Mouse (Mus musculus): ENCODE data around the gene Il4ra. TPM values are rescaled to one million over a fixed set of nuclear protein-coding genes. Genes with fewer than 3 reads are reported as not detected.

Il4ra gene
- polyA plus RNA-seq, 1 experiment from 2014 or later = 2.5 TPM

GRCm38 (mm10) chr7:125572737-125573136 is 20.8 kb downstream of the Il4ra start:
- DNase-seq (ENCODE audit: low spot score) (no peak), ATAC-seq (ENCODE audit: low FRiP score) (no peak)
- H3K4me2 ChIP-seq (replicated peaks; ENCODE audit: low read depth, low read length) = no peak overlapping the region
- no peak overlapping the region for H3K4me3 ChIP-seq (ENCODE audit: low read depth, low read length)
- H3K9me3 ChIP-seq (ENCODE audit: control insufficient read depth, low read length) = no peaks in the 10 kb centered on the region
- H3K36me3 ChIP-seq (ENCODE audit: control insufficient read depth, insufficient read depth, low read length) = no peaks in the 10 kb centered on the region
- no peak overlapping the region for H3K9ac ChIP-seq (ENCODE audit: low read depth, low read length)
- H3K27ac ChIP-seq (ENCODE audit: low read depth, low read length) = no peak overlapping the region
- H3K27me3 ChIP-seq (ENCODE audit: control insufficient read depth, insufficient read depth, low read length) = no peaks in the 10 kb centered on the region
- H3K4me1 ChIP-seq (replicated peaks; ENCODE audit: control insufficient read depth, insufficient read depth, low read length) = no peaks in the 10 kb centered on the region
- WGBS = 73% methylated on average over 6 of the region's 6 CpGs

- DNase-seq (ENCODE audit: low spot score) (no peak), ATAC-seq (ENCODE audit: low FRiP score) (no peak)
- Histone ChIP-seq H3K4me3 (ENCODE audit: low read depth, low read length) (no peak overlapping the region), H3K36me3 (ENCODE audit: control insufficient read depth, insufficient read depth, low read length) (no peaks in the 10 kb centered on the region), H3K4me2 (replicated peaks; ENCODE audit: low read depth, low read length) (no peak overlapping the region), H3K4me1 (replicated peaks; ENCODE audit: control insufficient read depth, insufficient read depth, low read length) (no peaks in the 10 kb centered on the region), H3K27ac (ENCODE audit: low read depth, low read length) (no peak overlapping the region), H3K27me3 (ENCODE audit: control insufficient read depth, insufficient read depth, low read length) (no peaks in the 10 kb centered on the region), H3K9ac (ENCODE audit: low read depth, low read length) (no peak overlapping the region), H3K9me3 (ENCODE audit: control insufficient read depth, low read length) (no peaks in the 10 kb centered on the region)
- WGBS = 78% methylated on average over 2 of the region's 2 CpGs
Observed at GRCm38 (mm10) chr7:125573849-125574248, 21.9 kb downstream of the Il4ra start.

- ATAC-seq (ENCODE audit: low FRiP score) = no peak
- H3K36me3 ChIP-seq (ENCODE audit: control insufficient read depth, insufficient read depth, low read length) = no peaks in the 10 kb centered on the region
- no peak overlapping the region for H3K4me2 ChIP-seq (replicated peaks; ENCODE audit: low read depth, low read length)
- 91% methylated on average over 3 of the region's 3 CpGs for WGBS
- DNase-seq (ENCODE audit: low spot score) = no peak
- no peak overlapping the region for H3K27ac ChIP-seq (ENCODE audit: low read depth, low read length)
- H3K9ac ChIP-seq (ENCODE audit: low read depth, low read length) = no peak overlapping the region
- no peak overlapping the region for H3K4me3 ChIP-seq (ENCODE audit: low read depth, low read length)
- H3K4me1 ChIP-seq (replicated peaks; ENCODE audit: control insufficient read depth, insufficient read depth, low read length) = no peaks in the 10 kb centered on the region
- no peaks in the 10 kb centered on the region for H3K9me3 ChIP-seq (ENCODE audit: control insufficient read depth, low read length)
- H3K27me3 ChIP-seq (ENCODE audit: control insufficient read depth, insufficient read depth, low read length) = no peaks in the 10 kb centered on the region
Observed at GRCm38 (mm10) chr7:125574832-125575231, 22.9 kb downstream of the Il4ra start.

GRCm38 (mm10) chr7:125575738-125576540 is 24.0 kb downstream of the Il4ra start:
- H3K4me3 ChIP-seq (ENCODE audit: low read depth, low read length) = no peak overlapping the region
- no peaks in the 10 kb centered on the region for H3K36me3 ChIP-seq (ENCODE audit: control insufficient read depth, insufficient read depth, low read length)
- ATAC-seq (ENCODE audit: low FRiP score) (no peak), DNase-seq (ENCODE audit: low spot score) (no peak)
- no peaks in the 10 kb centered on the region for H3K27me3 ChIP-seq (ENCODE audit: control insufficient read depth, insufficient read depth, low read length)
- no peaks in the 10 kb centered on the region for H3K4me1 ChIP-seq (replicated peaks; ENCODE audit: control insufficient read depth, insufficient read depth, low read length)
- no peaks in the 10 kb centered on the region for H3K9me3 ChIP-seq (ENCODE audit: control insufficient read depth, low read length)
- no peak overlapping the region for H3K27ac ChIP-seq (ENCODE audit: low read depth, low read length)
- no peak overlapping the region for H3K9ac ChIP-seq (ENCODE audit: low read depth, low read length)
- H3K4me2 ChIP-seq (replicated peaks; ENCODE audit: low read depth, low read length) = no peak overlapping the region
- 82% methylated on average over 16 of the region's 16 CpGs for WGBS

GRCm38 (mm10) chr7:125576982-125577381 is 25.1 kb downstream of the Il4ra start:
- Histone ChIP-seq H3K9me3 (ENCODE audit: control insufficient read depth, low read length) (no peaks in the 10 kb centered on the region), H3K9ac (ENCODE audit: low read depth, low read length) (no peak overlapping the region), H3K27ac (ENCODE audit: low read depth, low read length) (no peak overlapping the region), H3K27me3 (ENCODE audit: control insufficient read depth, insufficient read depth, low read length) (0 out of 2 replicates have a peak, but pooled peaks cover 2% of the 10 kb centered on the region), H3K4me2 (replicated peaks; ENCODE audit: low read depth, low read length) (no peak overlapping the region), H3K4me3 (ENCODE audit: low read depth, low read length) (no peak overlapping the region), H3K4me1 (replicated peaks; ENCODE audit: control insufficient read depth, insufficient read depth, low read length) (no peaks in the 10 kb centered on the region), H3K36me3 (ENCODE audit: control insufficient read depth, insufficient read depth, low read length) (no peaks in the 10 kb centered on the region)
- ATAC-seq (ENCODE audit: low FRiP score) (no peak), DNase-seq (ENCODE audit: low spot score) (no peak)
- 84% methylated on average over 7 of the region's 7 CpGs for WGBS

- no peak overlapping the region for H3K27ac ChIP-seq (ENCODE audit: low read depth, low read length)
- H3K36me3 ChIP-seq (ENCODE audit: control insufficient read depth, insufficient read depth, low read length) = no peaks in the 10 kb centered on the region
- no peak overlapping the region for H3K4me3 ChIP-seq (ENCODE audit: low read depth, low read length)
- no peaks in the 10 kb centered on the region for H3K4me1 ChIP-seq (replicated peaks; ENCODE audit: control insufficient read depth, insufficient read depth, low read length)
- DNase-seq (ENCODE audit: low spot score) (no peak), ATAC-seq (ENCODE audit: low FRiP score) (no peak)
- 86% methylated on average over 11 of the region's 11 CpGs for WGBS
- H3K9me3 ChIP-seq (ENCODE audit: control insufficient read depth, low read length) = no peaks in the 10 kb centered on the region
- no peak overlapping the region for H3K9ac ChIP-seq (ENCODE audit: low read depth, low read length)
- H3K4me2 ChIP-seq (replicated peaks; ENCODE audit: low read depth, low read length) = no peak overlapping the region
- 0 out of 2 replicates have a peak, but pooled peaks cover 2% of the 10 kb centered on the region for H3K27me3 ChIP-seq (ENCODE audit: control insufficient read depth, insufficient read depth, low read length)
Observed at GRCm38 (mm10) chr7:125577486-125578088, 25.7 kb downstream of the Il4ra start.

DNA sequence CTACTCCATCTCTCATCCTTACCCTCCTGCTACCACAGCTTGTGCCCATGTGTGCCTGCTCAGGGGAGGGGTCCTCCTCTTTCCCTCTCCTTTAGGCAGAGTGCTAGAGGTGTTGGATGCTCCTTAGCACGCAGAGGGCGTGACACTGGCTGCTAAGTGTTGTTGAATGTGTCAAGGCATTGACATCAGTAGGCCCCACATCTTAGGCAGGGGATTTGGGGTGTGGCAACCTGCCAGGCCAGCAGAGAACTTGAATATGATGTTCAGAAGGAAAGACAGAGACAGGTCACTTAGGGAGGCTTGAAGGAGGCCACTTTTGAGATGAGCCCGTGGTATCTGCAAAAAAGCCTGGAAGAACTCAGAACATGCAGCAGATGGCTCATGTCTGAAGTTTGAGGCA is 26.2 kb downstream of the Il4ra start:
- no peak overlapping the region for H3K27ac ChIP-seq (ENCODE audit: low read depth, low read length)
- H3K9me3 ChIP-seq (ENCODE audit: control insufficient read depth, low read length) = no peaks in the 10 kb centered on the region
- no peak for ATAC-seq (ENCODE audit: low FRiP score)
- no peak overlapping the region for H3K4me3 ChIP-seq (ENCODE audit: low read depth, low read length)
- H3K27me3 ChIP-seq (ENCODE audit: control insufficient read depth, insufficient read depth, low read length) = 0 out of 2 replicates have a peak, but pooled peaks cover 2% of the 10 kb centered on the region
- no peaks in the 10 kb centered on the region for H3K4me1 ChIP-seq (replicated peaks; ENCODE audit: control insufficient read depth, insufficient read depth, low read length)
- 76% methylated on average over 3 of the region's 3 CpGs for WGBS
- no peaks in the 10 kb centered on the region for H3K36me3 ChIP-seq (ENCODE audit: control insufficient read depth, insufficient read depth, low read length)
- H3K4me2 ChIP-seq (replicated peaks; ENCODE audit: low read depth, low read length) = no peak overlapping the region
- DNase-seq (ENCODE audit: low spot score) = no peak
- no peak overlapping the region for H3K9ac ChIP-seq (ENCODE audit: low read depth, low read length)

GRCm38 (mm10) chr7:125579545-125580219 is 27.8 kb downstream of the Il4ra start:
- 85% methylated on average over 9 of the region's 9 CpGs for WGBS
- ATAC-seq (ENCODE audit: low FRiP score) (no peak), DNase-seq (ENCODE audit: low spot score) (no peak)
- Histone ChIP-seq H3K9ac (ENCODE audit: low read depth, low read length) (no peak overlapping the region), H3K36me3 (ENCODE audit: control insufficient read depth, insufficient read depth, low read length) (no peaks in the 10 kb centered on the region), H3K9me3 (ENCODE audit: control insufficient read depth, low read length) (no peaks in the 10 kb centered on the region), H3K4me1 (replicated peaks; ENCODE audit: control insufficient read depth, insufficient read depth, low read length) (no peaks in the 10 kb centered on the region), H3K4me2 (replicated peaks; ENCODE audit: low read depth, low read length) (no peak overlapping the region), H3K27me3 (ENCODE audit: control insufficient read depth, insufficient read depth, low read length) (0 out of 2 replicates have a peak, but pooled peaks cover 2% of the 10 kb centered on the region), H3K4me3 (ENCODE audit: low read depth, low read length) (no peak overlapping the region), H3K27ac (ENCODE audit: low read depth, low read length) (no peak overlapping the region)

Data from hindbrain, embryonic 11.5 days (tissue).